Mouse (Mus musculus): ENCODE data around the gene Noxa1. TPM values are rescaled to one million over a fixed set of nuclear protein-coding genes. Genes with fewer than 3 reads are reported as not detected.

Noxa1 gene
- polyA plus RNA-seq, 1 experiment from 2014 or later = 0.15 TPM

- ATAC-seq (replicated peaks; ENCODE audit: insufficient number of reproducible peaks, insufficient read depth, low FRiP score, low read depth) = no peak
- Histone ChIP-seq H3K4me1 (replicated peaks) (peaks cover 19% of the 10 kb centered on the region), H3K4me2 (no peak overlapping the region), H3K36me3 (no peaks in the 10 kb centered on the region), H3K27me3 (no peaks in the 10 kb centered on the region), H3K4me3 (no peak overlapping the region), H3K9ac (no peak overlapping the region), H3K27ac (no peak overlapping the region), H3K9me3 (replicated peaks) (no peaks in the 10 kb centered on the region)
- WGBS = 64% methylated on average over 2 of the region's 2 CpGs
These were observed 27.7 kb upstream of the Noxa1 start for GRCm38 (mm10) chr2:25122666-25123065.

- Histone ChIP-seq H3K9me3 (replicated peaks) (no peaks in the 10 kb centered on the region), H3K36me3 (no peaks in the 10 kb centered on the region), H3K27me3 (no peaks in the 10 kb centered on the region), H3K4me3 (no peak overlapping the region), H3K4me2 (no peak overlapping the region), H3K27ac (no peak overlapping the region), H3K4me1 (replicated peaks) (peaks cover 2% of the 10 kb centered on the region), H3K9ac (no peak overlapping the region)
- 71% methylated on average over 7 of the region's 7 CpGs for WGBS
- no peak for ATAC-seq (replicated peaks; ENCODE audit: insufficient number of reproducible peaks, insufficient read depth, low FRiP score, low read depth)
These were observed 26.0 kb upstream of the Noxa1 start for GRCm38 (mm10) chr2:25120963-25121362.

GRCm38 (mm10) chr2:25115442-25115841 is 20.5 kb upstream of the Noxa1 start:
- Histone ChIP-seq H3K36me3 (no peaks in the 10 kb centered on the region), H3K27me3 (no peaks in the 10 kb centered on the region), H3K4me1 (replicated peaks) (peaks cover 15% of the 10 kb centered on the region), H3K9ac (no peak overlapping the region), H3K4me2 (no peak overlapping the region), H3K4me3 (no peak overlapping the region), H3K27ac (no peak overlapping the region), H3K9me3 (replicated peaks) (no peaks in the 10 kb centered on the region)
- WGBS = 28% methylated on average over 2 of the region's 2 CpGs
- no peak for ATAC-seq (replicated peaks; ENCODE audit: insufficient number of reproducible peaks, insufficient read depth, low FRiP score, low read depth)

- H3K27ac ChIP-seq = no peak overlapping the region
- no peaks in the 10 kb centered on the region for H3K9me3 ChIP-seq (replicated peaks)
- no peak for ATAC-seq (replicated peaks; ENCODE audit: insufficient number of reproducible peaks, insufficient read depth, low FRiP score, low read depth)
- H3K9ac ChIP-seq = no peak overlapping the region
- H3K4me3 ChIP-seq = no peak overlapping the region
- 79% methylated on average over 2 of the region's 2 CpGs for WGBS
- H3K36me3 ChIP-seq = no peaks in the 10 kb centered on the region
- no peaks in the 10 kb centered on the region for H3K27me3 ChIP-seq
- peaks cover 18% of the 10 kb centered on the region for H3K4me1 ChIP-seq (replicated peaks)
- no peak overlapping the region for H3K4me2 ChIP-seq
These were observed 19.4 kb upstream of the Noxa1 start for GRCm38 (mm10) chr2:25114308-25114707.

- H3K9ac ChIP-seq = no peak overlapping the region
- no peaks in the 10 kb centered on the region for H3K36me3 ChIP-seq
- 50% methylated on average over 9 of the region's 9 CpGs for WGBS
- peak overlapping the region; percentile 80 for H3K27ac ChIP-seq
- no peaks in the 10 kb centered on the region for H3K27me3 ChIP-seq
- no peak overlapping the region for H3K4me3 ChIP-seq
- H3K4me1 ChIP-seq (replicated peaks) = peaks cover 30% of the 10 kb centered on the region
- no peaks in the 10 kb centered on the region for H3K9me3 ChIP-seq (replicated peaks)
- peak; percentile 71; the same call in 1 of the 2 replicates for ATAC-seq (replicated peaks; ENCODE audit: insufficient number of reproducible peaks, insufficient read depth, low FRiP score, low read depth)
- H3K4me2 ChIP-seq = no peak overlapping the region
These were observed 16.3 kb upstream of the Noxa1 start for GRCm38 (mm10) chr2:25111184-25111791.

GRCm38 (mm10) chr2:25110505-25111183 is 15.7 kb upstream of the Noxa1 start:
- H3K27ac ChIP-seq = peak overlapping the region; percentile 80
- H3K4me1 ChIP-seq (replicated peaks) = peaks cover 35% of the 10 kb centered on the region
- H3K36me3 ChIP-seq = no peaks in the 10 kb centered on the region
- no peaks in the 10 kb centered on the region for H3K9me3 ChIP-seq (replicated peaks)
- ATAC-seq (replicated peaks; ENCODE audit: insufficient number of reproducible peaks, insufficient read depth, low FRiP score, low read depth) = peak; percentile 59
- no peak overlapping the region for H3K4me2 ChIP-seq
- no peak overlapping the region for H3K4me3 ChIP-seq
- no peak overlapping the region for H3K9ac ChIP-seq
- no peaks in the 10 kb centered on the region for H3K27me3 ChIP-seq

- no peak for ATAC-seq (replicated peaks; ENCODE audit: insufficient number of reproducible peaks, insufficient read depth, low FRiP score, low read depth)
These were observed 14.5 kb upstream of the Noxa1 start for GRCm38 (mm10) chr2:25109487-25109886.

GRCm38 (mm10) chr2:25106045-25106444 is 11.1 kb upstream of the Noxa1 start:
- Histone ChIP-seq H3K27ac (peak overlapping the region; percentile 70), H3K4me3 (no peak overlapping the region), H3K9ac (no peak overlapping the region), H3K36me3 (no peaks in the 10 kb centered on the region), H3K4me1 (replicated peaks) (peaks cover 24% of the 10 kb centered on the region), H3K9me3 (replicated peaks) (no peaks in the 10 kb centered on the region), H3K27me3 (no peaks in the 10 kb centered on the region), H3K4me2 (no peak overlapping the region)
- ATAC-seq (replicated peaks; ENCODE audit: insufficient number of reproducible peaks, insufficient read depth, low FRiP score, low read depth) = peak; percentile 56; the same call in 1 of the 2 replicates
- 29% methylated on average over 3 of the region's 3 CpGs for WGBS

More at GRCm38 (mm10) chr2:25109487-25109886, 14.5 kb upstream of the Noxa1 start:
- H3K9ac ChIP-seq = no peak overlapping the region
- H3K27ac ChIP-seq = no peak overlapping the region; the same call in 1 of the 2 replicates
- H3K27me3 ChIP-seq = no peaks in the 10 kb centered on the region
- H3K4me1 ChIP-seq (replicated peaks) = peaks cover 33% of the 10 kb centered on the region
- no peaks in the 10 kb centered on the region for H3K36me3 ChIP-seq
- no peak overlapping the region for H3K4me3 ChIP-seq
- no peaks in the 10 kb centered on the region for H3K9me3 ChIP-seq (replicated peaks)
- H3K4me2 ChIP-seq = no peak overlapping the region

- 85% methylated on average over 2 of the region's 2 CpGs for WGBS
These were observed 9.2 kb upstream of the Noxa1 start for GRCm38 (mm10) chr2:25104122-25104521.

GRCm38 (mm10) chr2:25099703-25100102 is 4.8 kb upstream of the Noxa1 start:
- peaks cover 4% of the 10 kb centered on the region for H3K27me3 ChIP-seq
- H3K27ac ChIP-seq = no peak overlapping the region
- H3K9me3 ChIP-seq (replicated peaks) = no peaks in the 10 kb centered on the region
- no peak overlapping the region for H3K9ac ChIP-seq
- no peak for ATAC-seq (replicated peaks; ENCODE audit: insufficient number of reproducible peaks, insufficient read depth, low FRiP score, low read depth)
- no peaks in the 10 kb centered on the region for H3K36me3 ChIP-seq
- no peak overlapping the region for H3K4me2 ChIP-seq
- peaks cover 2% of the 10 kb centered on the region; the same call in 1 of the 2 replicates for H3K4me1 ChIP-seq (replicated peaks)
- no peak overlapping the region for H3K4me3 ChIP-seq
- 70% methylated on average over 3 of the region's 3 CpGs for WGBS

More at GRCm38 (mm10) chr2:25104122-25104521, 9.2 kb upstream of the Noxa1 start:
- Histone ChIP-seq H3K36me3 (no peaks in the 10 kb centered on the region), H3K4me3 (no peak overlapping the region), H3K9ac (no peak overlapping the region), H3K4me2 (no peak overlapping the region), H3K9me3 (replicated peaks) (no peaks in the 10 kb centered on the region), H3K4me1 (replicated peaks) (peaks cover 18% of the 10 kb centered on the region), H3K27ac (no peak overlapping the region), H3K27me3 (no peaks in the 10 kb centered on the region)
- no peak for ATAC-seq (replicated peaks; ENCODE audit: insufficient number of reproducible peaks, insufficient read depth, low FRiP score, low read depth)

- no peak overlapping the region for H3K4me3 ChIP-seq
- H3K4me1 ChIP-seq (replicated peaks) = peaks cover 4% of the 10 kb centered on the region; the same call in 1 of the 2 replicates
- ATAC-seq (replicated peaks; ENCODE audit: insufficient number of reproducible peaks, insufficient read depth, low FRiP score, low read depth) = peak; percentile 34; the same call in 1 of the 2 replicates
- 43% methylated on average over 5 of the region's 5 CpGs for WGBS
- H3K9ac ChIP-seq = no peak overlapping the region
- no peaks in the 10 kb centered on the region for H3K9me3 ChIP-seq (replicated peaks)
- H3K36me3 ChIP-seq = no peaks in the 10 kb centered on the region
- H3K4me2 ChIP-seq = no peak overlapping the region
- peaks cover 11% of the 10 kb centered on the region for H3K27me3 ChIP-seq
- H3K27ac ChIP-seq = no peak overlapping the region
These were observed 4.0 kb upstream of the Noxa1 start for GRCm38 (mm10) chr2:25098956-25099355.

All from heart, embryonic 15.5 days (tissue).